Mouse (Mus musculus) liver, adult 2 months (tissue): ENCODE data around the gene Fars2.

Experiments
- CTCF ChIP-seq: fragments of 200-500 bp; IDR thresholded peaks from 2 replicates; pipeline ENCODE4 v1.5.1; 2011; ENCODE audit warnings: low read depth, low read length, control low read depth
- POLR2A ChIP-seq: fragments of 200-500 bp; IDR thresholded peaks from 2 replicates; pipeline ENCODE4 v1.6.1; 2011; ENCODE audit warnings: low read length, control low read depth; ENCODE audit not compliant: insufficient read depth; ENCODE audit errors: extremely low read depth

DNA sequence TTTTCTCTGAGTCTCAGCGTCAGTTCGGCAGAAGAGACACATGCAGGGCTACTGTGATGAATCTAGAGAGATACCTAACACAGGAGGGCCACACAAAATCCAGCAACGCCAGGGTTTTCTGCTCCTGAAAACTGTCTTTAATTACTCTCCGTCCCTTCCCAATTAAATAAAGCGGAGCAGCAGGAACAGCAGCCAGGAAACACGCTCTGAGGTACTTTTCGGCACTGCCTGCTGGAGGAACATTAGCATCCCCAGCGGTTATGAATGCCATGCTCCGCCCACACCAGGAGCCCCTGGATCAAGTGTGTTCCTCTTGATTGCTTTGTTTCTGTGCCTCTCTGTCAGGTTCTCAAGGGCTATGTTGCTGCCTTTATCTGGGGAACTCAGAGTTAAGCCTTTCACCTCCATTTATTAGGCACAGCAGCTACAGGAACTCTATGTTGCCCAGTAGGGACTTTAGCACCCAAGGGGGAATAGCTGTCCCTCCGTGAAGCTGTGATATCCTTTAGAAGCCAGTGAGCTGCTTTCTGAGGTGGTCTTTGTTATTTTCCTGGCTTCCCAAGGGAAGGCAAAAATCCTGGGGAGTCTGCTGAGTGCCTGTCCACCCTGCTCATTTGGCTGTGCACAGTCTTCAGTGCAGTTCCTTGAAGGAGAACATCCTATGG, 465.3 kb downstream of the Fars2 start:
- TF ChIP-seq CTCF: no peak
- no peak for TF ChIP-seq POLR2A
